Mouse (Mus musculus) CH12.LX (cell line): ENCODE results near the gene Atox1. TPM values are rescaled to one million over a fixed set of nuclear protein-coding genes. Genes with fewer than 3 reads are reported as not detected.

ENCODE experiments used
- DNase-seq: peaks from one replicate; pipeline ENCODE4 v3.0.0-alpha.2; 2013; ENCODE audit errors: extremely low read depth
- H3K27ac ChIP-seq: 2 replicates; pipeline ENCODE4 v1.5.1; 2012; ENCODE audit warnings: low read depth, mild to moderate bottlenecking, control low read depth, moderate library complexity; ENCODE audit not compliant: insufficient read depth
- H3K27me3 ChIP-seq: replicated peaks from 2 replicates; pipeline ENCODE3; 2012; ENCODE audit warnings: inconsistent platforms
- H3K36me3 ChIP-seq, 2 experiments: replicated peaks in 1 of 2; 2 replicates each; pipeline versions ENCODE3 to v1.6.1; 2012; ENCODE audit warnings: inconsistent platforms in 1 of 2, low read length in 1 of 2, mild to moderate bottlenecking in 1 of 2, mixed read lengths in 1 of 2, moderate library complexity in 1 of 2; ENCODE audit not compliant: control insufficient read depth in 1 of 2, insufficient read depth in 1 of 2
- H3K4me1 ChIP-seq, 2 experiments: 2 replicates each; pipeline ENCODE4 v1.6.1; 2012; ENCODE audit warnings: inconsistent platforms in 1 of 2, moderate library complexity in 1 of 2; ENCODE audit not compliant: insufficient read depth in 2 of 2, control insufficient read depth in 1 of 2
- H3K4me2 ChIP-seq: 2 replicates; pipeline ENCODE4 v1.6.1; 2012; ENCODE audit warnings: low read depth, mild to moderate bottlenecking, control low read depth; ENCODE audit not compliant: poor library complexity, insufficient read depth, severe bottlenecking
- H3K4me3 ChIP-seq, 3 experiments: fragments of 150-350 bp in 1 of 3; sonication (generic) in 1 of 3; replicated peaks in 1 of 3; 2 replicates each; pipeline versions ENCODE3 to v1.5.1; 2011 to 2012; ENCODE audit warnings: low read depth in 2 of 3, low read length in 2 of 3, mild to moderate bottlenecking in 2 of 3, moderate library complexity in 2 of 3, control low read depth in 1 of 3, improper control_type of control experiment in 1 of 3, inconsistent platforms in 1 of 3, mixed read lengths in 1 of 3; ENCODE audit not compliant: poor library complexity in 1 of 3
- H3K79me2 ChIP-seq: replicated peaks from 2 replicates; pipeline ENCODE4 v1.6.1; 2012; ENCODE audit warnings: mild to moderate bottlenecking, moderate library complexity; ENCODE audit not compliant: control insufficient read depth, poor library complexity, insufficient read depth, severe bottlenecking; ENCODE audit errors: extremely low read depth
- H3K9ac ChIP-seq: 2 replicates; pipeline ENCODE4 v1.6.1; 2012; ENCODE audit warnings: low read depth, mild to moderate bottlenecking, control low read depth, moderate library complexity; ENCODE audit not compliant: insufficient read depth
- H3K9me3 ChIP-seq: replicated peaks from 2 replicates; pipeline ENCODE3; 2012; ENCODE audit warnings: low read length, inconsistent platforms, mixed read lengths
- CTCF ChIP-seq, 2 experiments: IDR thresholded peaks in 1 of 2; conservative IDR thresholded peaks in 1 of 2; 2 replicates each; pipeline ENCODE4 v1.5.1; 2011 to 2012; ENCODE audit warnings: low read depth in 2 of 2, low read length in 2 of 2, improper control_type of control experiment in 1 of 2, inconsistent platforms in 1 of 2, mild to moderate bottlenecking in 1 of 2, moderate library complexity in 1 of 2
- E2F4 ChIP-seq: IDR thresholded peaks from 2 replicates; pipeline ENCODE4 v1.6.1; 2011; ENCODE audit warnings: low read depth, low read length, improper control_type of control experiment; ENCODE audit not compliant: insufficient replicate concordance
- ELF1 ChIP-seq: IDR thresholded peaks from 2 replicates; pipeline ENCODE4 v1.6.1; 2014; ENCODE audit warnings: low read depth, mild to moderate bottlenecking, inconsistent platforms, low read length, improper control_type of control experiment
- ETS1 ChIP-seq: conservative IDR thresholded peaks from 2 replicates; pipeline ENCODE4 v1.6.1; 2012; ENCODE audit warnings: low read depth, mild to moderate bottlenecking, inconsistent platforms, low read length, improper control_type of control experiment, moderate library complexity
- HCFC1 ChIP-seq: IDR thresholded peaks from 2 replicates; pipeline ENCODE4 v1.6.1; 2012; ENCODE audit warnings: low read depth, mild to moderate bottlenecking, inconsistent platforms, low read length, improper control_type of control experiment
- IRF4 ChIP-seq: IDR thresholded peaks from 2 replicates; pipeline ENCODE4 v1.6.1; 2014; ENCODE audit warnings: low read depth, mild to moderate bottlenecking, inconsistent platforms, low read length, improper control_type of control experiment
- JUN ChIP-seq: IDR thresholded peaks from 2 replicates; pipeline ENCODE4 v1.6.1; 2011; ENCODE audit warnings: low read depth, mild to moderate bottlenecking, low read length, improper control_type of control experiment, moderate library complexity; ENCODE audit not compliant: insufficient read depth
- KAT2A ChIP-seq: IDR thresholded peaks from 2 replicates; pipeline ENCODE4 v1.6.1; 2012; ENCODE audit warnings: low read length, improper control_type of control experiment, inconsistent platforms; ENCODE audit not compliant: insufficient replicate concordance
- MAFK ChIP-seq: IDR thresholded peaks from 2 replicates; pipeline ENCODE4 v1.6.1; 2011; ENCODE audit warnings: low read length, improper control_type of control experiment; ENCODE audit not compliant: insufficient replicate concordance
- MAX ChIP-seq: IDR thresholded peaks from 2 replicates; pipeline ENCODE4 v1.6.1; 2011; ENCODE audit warnings: low read length, improper control_type of control experiment
- MAZ ChIP-seq: IDR thresholded peaks from 2 replicates; pipeline ENCODE4 v1.6.1; 2012; ENCODE audit warnings: low read depth, mild to moderate bottlenecking, inconsistent platforms, low read length, improper control_type of control experiment, moderate library complexity
- MEF2A ChIP-seq: IDR thresholded peaks from 2 replicates; pipeline ENCODE4 v1.6.1; 2014; ENCODE audit warnings: low read depth, mild to moderate bottlenecking, inconsistent platforms, low read length, improper control_type of control experiment, borderline replicate concordance
- MXI1 ChIP-seq: IDR thresholded peaks from 2 replicates; pipeline ENCODE4 v1.6.1; 2011; ENCODE audit warnings: mild to moderate bottlenecking, low read depth, low read length, improper control_type of control experiment
- MYC ChIP-seq: IDR thresholded peaks from 2 replicates; pipeline ENCODE4 v1.6.1; 2011; ENCODE audit warnings: low read depth, mild to moderate bottlenecking, improper control_type of control experiment, low read length
- NELFE ChIP-seq: IDR thresholded peaks from 2 replicates; pipeline ENCODE4 v1.6.1; 2011; ENCODE audit warnings: low read depth, low read length, improper control_type of control experiment
- NRF1 ChIP-seq: IDR thresholded peaks from 2 replicates; pipeline ENCODE4 v1.6.1; 2014; ENCODE audit warnings: low read depth, mild to moderate bottlenecking, inconsistent platforms, low read length, improper control_type of control experiment, moderate library complexity
- POLR2AphosphoS2 ChIP-seq: IDR thresholded peaks from 2 replicates; pipeline ENCODE4 v1.6.1; 2011; ENCODE audit warnings: low read depth, low read length, improper control_type of control experiment
- TBP ChIP-seq: conservative IDR thresholded peaks from 2 replicates; pipeline ENCODE4 v1.6.1; 2011; ENCODE audit warnings: low read depth, low read length, improper control_type of control experiment
- UBTF ChIP-seq: IDR thresholded peaks from 2 replicates; pipeline ENCODE4 v1.6.1; 2012; ENCODE audit warnings: low read depth, mild to moderate bottlenecking, inconsistent platforms, low read length, improper control_type of control experiment, moderate library complexity
- dilution Hi-C: fragments of 300-500 bp; cut with MboI; formaldehyde crosslinking; loops from 2 replicates; pipeline ENCODE4 v1.14.3; 2020; ENCODE audit warnings: low sequenced_read_pairs; ENCODE audit not compliant: extremely low pct_unique_long_range_greater_than_20kb, extremely low pct_ligation_motif_present
- in situ Hi-C: fragments of 300-500 bp; cut with MboI; formaldehyde crosslinking; loops from 3 replicates; pipeline ENCODE4 v1.14.3; 2019; ENCODE audit warnings: low sequenced_read_pairs, low pct_ligation_motif_present, low pct_unique_long_range_greater_than_20kb, mixed read lengths
- polyA plus RNA-seq: library from polyadenylated mRNA; unstranded; fragments of >175 nt; gene quantifications from 2 replicates; pipeline ENCODE4 v1.2.1, GENCODE M21; 2012; ENCODE audit warnings: low read depth; ENCODE audit not compliant: insufficient read length
- total RNA-seq, 2 experiments: library from RNA; depleted of rRNA; stranded (reverse); fragments of 300-350 nt in 1 of 2; fragments of >200 nt in 1 of 2; gene quantifications; 2 replicates each; pipeline ENCODE4 v1.2.3; 2012 to 2014

Atox1 gene
- total and polyA plus RNA-seq, 3 experiments, result 264 to 445 (median 398) TPM

DNA sequence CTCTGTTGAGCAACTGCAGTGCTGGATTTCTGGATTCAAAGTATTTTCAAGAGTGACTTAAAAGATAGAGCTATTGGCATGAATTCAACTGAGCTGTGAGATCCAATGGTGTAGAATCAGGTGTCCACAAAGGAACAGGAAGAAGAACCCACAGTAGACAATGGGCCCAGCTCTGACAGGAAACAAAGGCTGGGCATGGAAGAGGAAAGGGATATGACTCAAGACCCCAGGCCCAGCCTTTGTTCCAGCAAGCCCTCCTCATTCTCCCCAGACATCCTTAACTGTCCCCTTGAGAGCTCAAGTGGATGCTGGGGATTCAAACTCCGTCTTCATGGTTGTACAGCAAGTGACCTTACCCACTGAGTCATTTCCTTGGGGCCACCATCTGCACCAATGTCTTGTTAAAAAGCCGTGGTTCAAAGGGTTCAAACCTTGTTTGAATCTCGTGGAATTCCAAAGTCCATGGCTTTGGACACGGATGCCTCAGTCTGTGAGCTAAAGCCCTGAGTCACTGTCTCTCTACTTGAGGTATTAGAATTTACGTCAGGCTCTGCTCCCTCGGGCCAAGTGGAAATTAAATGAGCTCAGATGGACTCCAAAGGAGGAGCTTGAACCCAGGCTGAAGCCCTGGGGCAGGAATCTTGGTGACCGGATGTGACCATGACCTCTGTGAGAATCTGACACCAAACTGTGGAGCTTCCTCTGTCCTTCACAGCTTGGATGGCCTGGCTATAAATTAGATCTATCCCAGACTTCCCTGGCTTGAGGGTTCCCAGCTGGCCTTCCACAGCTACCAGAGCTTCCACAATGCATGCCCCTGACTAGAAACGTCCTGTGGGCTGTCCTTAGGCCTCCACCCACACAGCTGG is 55.2 kb downstream of the Atox1 start:
- Histone ChIP-seq H3K4me2 (no peak overlapping the region), H3K36me3 (no peaks in the 10 kb centered on the region), H3K27ac (no peak overlapping the region), H3K4me1 (no peaks in the 10 kb centered on the region), H3K9ac (no peak overlapping the region), H3K4me3 (no peak overlapping the region), H3K9me3 (peaks cover 9% of the 10 kb centered on the region), H3K27me3 (peaks cover 51% of the 10 kb centered on the region), H3K79me2 (no peaks in the 10 kb centered on the region)
- dilution Hi-C loops, result no loop called here
- DNase-seq, result no peak
- in situ Hi-C loops, result loop anchor here (5.0 kb wide), 1 partner anchor 41 kb away; no protein-coding TSS in a partner anchor
- no peak for TF ChIP-seq ETS1
- TF ChIP-seq MAFK, result no peak
- no peak for TF ChIP-seq KAT2A
- no peak for TF ChIP-seq UBTF
- TF ChIP-seq TBP, result no peak
- no peak for TF ChIP-seq MEF2A
- no peak for TF ChIP-seq NRF1
- TF ChIP-seq NELFE, result no peak
- TF ChIP-seq POLR2AphosphoS2, result no peak
- no peak for TF ChIP-seq MAX
- no peak for TF ChIP-seq IRF4
- no peak for TF ChIP-seq MXI1
- TF ChIP-seq E2F4, result no peak
- no peak for TF ChIP-seq JUN
- no peak for TF ChIP-seq ELF1
- TF ChIP-seq MAZ, result no peak
- no peak for TF ChIP-seq MYC
- no peak for TF ChIP-seq HCFC1
- no peak for TF ChIP-seq CTCF (conservative IDR thresholded peaks at IDR 0.05 in 1 of 2, IDR thresholded peaks at IDR 0.05 in 1 of 2; ENCODE audit: low read depth in 2 of 2, low read length in 2 of 2)
